Mouse (Mus musculus) G1E (cell line): ENCODE results near the gene Ssbp4.

Experiments used
- CTCF ChIP-seq: IDR thresholded peaks from 2 replicates; pipeline ENCODE4 v1.5.1; 2012; ENCODE audit warnings: low read depth, low read length, inconsistent platforms, mixed read lengths
- GATA2 ChIP-seq: IDR thresholded peaks from 2 replicates; pipeline ENCODE4 v1.6.1; 2012; ENCODE audit warnings: low read depth, low read length, inconsistent platforms, borderline replicate concordance
- POLR2AphosphoS5 ChIP-seq: IDR thresholded peaks from 2 replicates; pipeline ENCODE4 v1.6.1; 2012; ENCODE audit warnings: low read depth, low read length, inconsistent platforms; ENCODE audit not compliant: insufficient replicate concordance

DNA sequence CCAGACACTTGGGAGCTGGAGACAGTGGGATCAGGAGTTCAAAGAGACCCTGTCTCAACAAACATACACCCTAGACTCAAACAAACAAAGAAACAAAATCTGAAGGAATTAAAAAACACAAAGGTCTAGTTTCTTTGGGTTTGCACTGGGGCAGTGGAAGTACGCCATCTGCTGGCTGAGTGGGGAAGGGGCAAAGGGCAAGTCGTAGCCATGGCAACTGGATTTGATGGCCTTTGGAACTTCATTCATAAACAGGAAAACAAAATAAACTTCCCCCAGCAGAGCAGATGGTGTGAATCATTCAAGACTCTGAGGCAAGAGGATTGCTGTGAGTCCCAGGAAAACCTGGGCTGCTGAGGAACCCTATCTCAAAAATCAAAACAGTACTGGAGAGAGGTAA is 44.6 kb upstream of the Ssbp4 start:
- TF ChIP-seq POLR2AphosphoS5 (no peak), CTCF (peak; percentile 94), GATA2 (no peak)
